Mouse (Mus musculus) neutrophil, adult 5-6 weeks (primary cell): Measurements from ENCODE around the gene Phactr2. TPM values are rescaled to one million over a fixed set of nuclear protein-coding genes. Genes with fewer than 3 reads are reported as not detected.

Experiments
- ATAC-seq: fragments of 151-379, 151-347 bp; 2 replicates; pipeline ENCODE4 v1.8.0; 2017; ENCODE audit warnings: mild to moderate bottlenecking, moderate TSS enrichment; ENCODE audit not compliant: insufficient number of reproducible peaks, poor library complexity, low FRiP score, severe bottlenecking; ENCODE audit errors: extremely low read depth
- total RNA-seq: library from RNA; stranded (forward); fragments of 200-1000 nt; gene quantifications from 2 replicates; pipeline ENCODE4 v1.2.3, GENCODE M21; 2017

Phactr2 gene
- total RNA-seq, 1 experiment from 2014 or later: 16.3 TPM

GRCm38 (mm10) chr10:13346609-13347290 is 127.5 kb downstream of the Phactr2 start:
- ATAC-seq: no peak

- ATAC-seq: no peak
These were observed 133.6 kb downstream of the Phactr2 start for GRCm38 (mm10) chr10:13340583-13340982.

GRCm38 (mm10) chr10:13336964-13337363 is 137.2 kb downstream of the Phactr2 start:
- no peak for ATAC-seq

GRCm38 (mm10) chr10:13335814-13336213 is 138.4 kb downstream of the Phactr2 start:
- ATAC-seq: no peak

GRCm38 (mm10) chr10:13335347-13335746 is 138.9 kb downstream of the Phactr2 start:
- no peak for ATAC-seq

- ATAC-seq: no peak
These were observed 140.4 kb downstream of the Phactr2 start for GRCm38 (mm10) chr10:13333781-13334180.

- no peak for ATAC-seq
These were observed 141.2 kb downstream of the Phactr2 start for GRCm38 (mm10) chr10:13332985-13333384.

GRCm38 (mm10) chr10:13331405-13332032 is 142.7 kb downstream of the Phactr2 start:
- ATAC-seq: no peak

GRCm38 (mm10) chr10:13328602-13329001 is 145.6 kb downstream of the Phactr2 start:
- no peak for ATAC-seq

- no peak for ATAC-seq
These were observed 147.9 kb downstream of the Phactr2 start for GRCm38 (mm10) chr10:13326149-13326873.

GRCm38 (mm10) chr10:13323806-13324411 is 150.3 kb downstream of the Phactr2 start:
- ATAC-seq: no peak

GRCm38 (mm10) chr10:13323139-13323805 is 150.9 kb downstream of the Phactr2 start:
- ATAC-seq: no peak

- ATAC-seq: no peak
These were observed 159.2 kb downstream of the Phactr2 start for GRCm38 (mm10) chr10:13314999-13315398.

- no peak for ATAC-seq
These were observed 161.6 kb downstream of the Phactr2 start for GRCm38 (mm10) chr10:13312576-13312975.

- ATAC-seq: no peak
These were observed 162.6 kb downstream of the Phactr2 start for GRCm38 (mm10) chr10:13311612-13312011.

- ATAC-seq: no peak
These were observed 164.1 kb downstream of the Phactr2 start for GRCm38 (mm10) chr10:13310075-13310474.

GRCm38 (mm10) chr10:13304641-13305241 is 169.5 kb downstream of the Phactr2 start:
- ATAC-seq: peak; percentile 82
